Mouse (Mus musculus): Measurements from ENCODE around the gene Il17rd. TPM values are rescaled to one million over a fixed set of nuclear protein-coding genes. Genes with fewer than 3 reads are reported as not detected.

Gene Il17rd
- polyA plus RNA-seq, 1 experiment from 2014 or later: 2.0 TPM

- Histone ChIP-seq H3K27me3 (no peaks in the 10 kb centered on the region), H3K9me3 (no peaks in the 10 kb centered on the region), H3K9ac (no peak overlapping the region), H3K4me3 (no peak overlapping the region), H3K4me1 (replicated peaks) (peaks cover 91% of the 10 kb centered on the region), H3K27ac (replicated peaks) (no peak overlapping the region), H3K36me3 (no peaks in the 10 kb centered on the region), H3K4me2 (no peak overlapping the region)
- 11% methylated on average over 3 of the region's 3 CpGs for WGBS
- no peak for ATAC-seq (ENCODE audit: low read depth)
These were observed 33.2 kb downstream of the Il17rd start for GRCm38 (mm10) chr14:27071985-27072384.

GRCm38 (mm10) chr14:27075084-27075483 lies 36.3 kb downstream of the Il17rd start:
- Histone ChIP-seq H3K36me3 (no peaks in the 10 kb centered on the region), H3K4me1 (replicated peaks) (peaks cover 65% of the 10 kb centered on the region), H3K27me3 (no peaks in the 10 kb centered on the region), H3K9ac (no peak overlapping the region), H3K4me2 (no peak overlapping the region), H3K27ac (replicated peaks) (no peak overlapping the region), H3K9me3 (no peaks in the 10 kb centered on the region), H3K4me3 (no peak overlapping the region)
- 64% methylated on average over 6 of the region's 6 CpGs for WGBS
- ATAC-seq (ENCODE audit: low read depth): no peak

- WGBS: 51% methylated on average over 8 of the region's 8 CpGs
- Histone ChIP-seq H3K36me3 (no peaks in the 10 kb centered on the region), H3K4me1 (replicated peaks) (peaks cover 55% of the 10 kb centered on the region), H3K9me3 (no peaks in the 10 kb centered on the region), H3K4me3 (no peak overlapping the region), H3K27ac (replicated peaks) (peak overlapping the region; percentile 33; the same call in 1 of the 2 replicates), H3K27me3 (no peaks in the 10 kb centered on the region), H3K9ac (no peak overlapping the region), H3K4me2 (no peak overlapping the region)
- peak; percentile 51; the same call in 1 of the 2 replicates for ATAC-seq (ENCODE audit: low read depth)
These were observed 37.3 kb downstream of the Il17rd start for GRCm38 (mm10) chr14:27075909-27076521.

- Histone ChIP-seq H3K9me3 (no peaks in the 10 kb centered on the region), H3K4me2 (no peak overlapping the region), H3K27me3 (no peaks in the 10 kb centered on the region), H3K27ac (replicated peaks) (peak overlapping the region; percentile 33; the same call in 1 of the 2 replicates), H3K9ac (no peak overlapping the region), H3K4me3 (no peak overlapping the region), H3K4me1 (replicated peaks) (peaks cover 50% of the 10 kb centered on the region), H3K36me3 (no peaks in the 10 kb centered on the region)
- ATAC-seq (ENCODE audit: low read depth): no peak
- WGBS: 93% methylated on average over 2 of the region's 2 CpGs
These were observed 37.8 kb downstream of the Il17rd start for GRCm38 (mm10) chr14:27076522-27076920.

GRCm38 (mm10) chr14:27081536-27082275 lies 43.0 kb downstream of the Il17rd start:
- no peak for ATAC-seq (ENCODE audit: low read depth)
- Histone ChIP-seq H3K4me2 (no peak overlapping the region), H3K9me3 (no peaks in the 10 kb centered on the region), H3K36me3 (no peaks in the 10 kb centered on the region), H3K4me1 (replicated peaks) (no peaks in the 10 kb centered on the region), H3K4me3 (no peak overlapping the region), H3K27me3 (no peaks in the 10 kb centered on the region), H3K27ac (replicated peaks) (no peak overlapping the region), H3K9ac (no peak overlapping the region)
- WGBS: 65% methylated on average over 5 of the region's 5 CpGs

- 87% methylated on average over 5 of the region's 5 CpGs for WGBS
- peaks cover 11% of the 10 kb centered on the region; the same call in 1 of the 2 replicates for H3K36me3 ChIP-seq
- no peak overlapping the region for H3K9ac ChIP-seq
- H3K4me3 ChIP-seq: no peak overlapping the region
- no peak for ATAC-seq (ENCODE audit: low read depth)
- H3K4me1 ChIP-seq (replicated peaks): no peaks in the 10 kb centered on the region
- no peaks in the 10 kb centered on the region for H3K27me3 ChIP-seq
- no peaks in the 10 kb centered on the region for H3K9me3 ChIP-seq
- H3K27ac ChIP-seq (replicated peaks): no peak overlapping the region
- no peak overlapping the region for H3K4me2 ChIP-seq
These were observed 46.7 kb downstream of the Il17rd start for GRCm38 (mm10) chr14:27085471-27085870.

GRCm38 (mm10) chr14:27085999-27086398 lies 47.3 kb downstream of the Il17rd start:
- Histone ChIP-seq H3K27me3 (no peaks in the 10 kb centered on the region), H3K27ac (replicated peaks) (no peak overlapping the region), H3K4me1 (replicated peaks) (no peaks in the 10 kb centered on the region), H3K9ac (no peak overlapping the region), H3K4me3 (no peak overlapping the region), H3K4me2 (no peak overlapping the region), H3K36me3 (peaks cover 11% of the 10 kb centered on the region; the same call in 1 of the 2 replicates), H3K9me3 (no peaks in the 10 kb centered on the region)
- no peak for ATAC-seq (ENCODE audit: low read depth)
- WGBS: 76% methylated on average over 4 of the region's 4 CpGs

GRCm38 (mm10) chr14:27094247-27094646 lies 55.5 kb downstream of the Il17rd start:
- Histone ChIP-seq H3K9me3 (no peaks in the 10 kb centered on the region), H3K4me3 (no peak overlapping the region), H3K27ac (replicated peaks) (no peak overlapping the region), H3K9ac (no peak overlapping the region), H3K36me3 (no peaks in the 10 kb centered on the region; the same call in 1 of the 2 replicates), H3K4me2 (no peak overlapping the region), H3K27me3 (no peaks in the 10 kb centered on the region), H3K4me1 (replicated peaks) (0 out of 2 replicates have a peak, but pooled peaks cover 7% of the 10 kb centered on the region)
- WGBS: 62% methylated on average over 5 of the region's 5 CpGs
- ATAC-seq (ENCODE audit: low read depth): no peak

- H3K27me3 ChIP-seq: no peaks in the 10 kb centered on the region
- no peak overlapping the region for H3K27ac ChIP-seq (replicated peaks)
- H3K4me1 ChIP-seq (replicated peaks): 0 out of 2 replicates have a peak, but pooled peaks cover 7% of the 10 kb centered on the region
- no peaks in the 10 kb centered on the region for H3K9me3 ChIP-seq
- ATAC-seq (ENCODE audit: low read depth): no peak
- no peak overlapping the region for H3K4me2 ChIP-seq
- no peak overlapping the region for H3K4me3 ChIP-seq
- no peaks in the 10 kb centered on the region; the same call in 1 of the 2 replicates for H3K36me3 ChIP-seq
- 60% methylated on average over 9 of the region's 9 CpGs for WGBS
- 0 out of 2 replicates have a peak overlapping the region, but pooled peaks have one; percentile 12 for H3K9ac ChIP-seq
These were observed 57.4 kb downstream of the Il17rd start for GRCm38 (mm10) chr14:27096133-27096532.

GRCm38 (mm10) chr14:27096779-27097178 lies 58.0 kb downstream of the Il17rd start:
- ATAC-seq (ENCODE audit: low read depth): no peak

GRCm38 (mm10) chr14:27101735-27102134 lies 63.0 kb downstream of the Il17rd start:
- WGBS: 55% methylated on average over 7 of the region's 7 CpGs
- ATAC-seq (ENCODE audit: low read depth): no peak

More at GRCm38 (mm10) chr14:27096779-27097178, 58.0 kb downstream of the Il17rd start:
- Histone ChIP-seq H3K27ac (replicated peaks) (no peak overlapping the region), H3K9me3 (no peaks in the 10 kb centered on the region), H3K4me3 (no peak overlapping the region), H3K36me3 (no peaks in the 10 kb centered on the region; the same call in 1 of the 2 replicates), H3K4me2 (no peak overlapping the region), H3K4me1 (replicated peaks) (peaks cover 10% of the 10 kb centered on the region), H3K9ac (0 out of 2 replicates have a peak overlapping the region, but pooled peaks have one; percentile 12), H3K27me3 (no peaks in the 10 kb centered on the region)
- WGBS: 13% methylated on average over 3 of the region's 3 CpGs

GRCm38 (mm10) chr14:27102720-27103119 lies 64.0 kb downstream of the Il17rd start:
- no peaks in the 10 kb centered on the region; the same call in 1 of the 2 replicates for H3K36me3 ChIP-seq
- no peak overlapping the region for H3K4me3 ChIP-seq
- peak overlapping the region; percentile 46 for H3K27ac ChIP-seq (replicated peaks)
- H3K9me3 ChIP-seq: no peaks in the 10 kb centered on the region
- H3K4me1 ChIP-seq (replicated peaks): peaks cover 23% of the 10 kb centered on the region
- no peak overlapping the region for H3K4me2 ChIP-seq
- H3K9ac ChIP-seq: no peak overlapping the region
- no peaks in the 10 kb centered on the region for H3K27me3 ChIP-seq
- WGBS: 45% methylated on average over 6 of the region's 6 CpGs
- no peak for ATAC-seq (ENCODE audit: low read depth)

More at GRCm38 (mm10) chr14:27101735-27102134, 63.0 kb downstream of the Il17rd start:
- no peaks in the 10 kb centered on the region; the same call in 1 of the 2 replicates for H3K36me3 ChIP-seq
- H3K9me3 ChIP-seq: no peaks in the 10 kb centered on the region
- H3K9ac ChIP-seq: no peak overlapping the region
- no peak overlapping the region for H3K4me2 ChIP-seq
- peaks cover 23% of the 10 kb centered on the region for H3K4me1 ChIP-seq (replicated peaks)
- no peaks in the 10 kb centered on the region for H3K27me3 ChIP-seq
- H3K4me3 ChIP-seq: no peak overlapping the region
- no peak overlapping the region for H3K27ac ChIP-seq (replicated peaks)
